Mouse (Mus musculus) embryo, embryonic 11 days (tissue): ENCODE measurements around the gene Grifin.
A peak's percentile ranks its signal among the peaks of the same experiment; 100 is the strongest.

Experiments used
- DNase-seq: peaks from one replicate; pipeline ENCODE4 v3.0.0-alpha.2; 2015

Grifin gene

GRCm38 (mm10) chr5:140564896-140565295 is at the start of gene Grifin:
Gene Grifin, minus strand, starts transcription at chr5:140565071.
- no peak for DNase-seq

DNA sequence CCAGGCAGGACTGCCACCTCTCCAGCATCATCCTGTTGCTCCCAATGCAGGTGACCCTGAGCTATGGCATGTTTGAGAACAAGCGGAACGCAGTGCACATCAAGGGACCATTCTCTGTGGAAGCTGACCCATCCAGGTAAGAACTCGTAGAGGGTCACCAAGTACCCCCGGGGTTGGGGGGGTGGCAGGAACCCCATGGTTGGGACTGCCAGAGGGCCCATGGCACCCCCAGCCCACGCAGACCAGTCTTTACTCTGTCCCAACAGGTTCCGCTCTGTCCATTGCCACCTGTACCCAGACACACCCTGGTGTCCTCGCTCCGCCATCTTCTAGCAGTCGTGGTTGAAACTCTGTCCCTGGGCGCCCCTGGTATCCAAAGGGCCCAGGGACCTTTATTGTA is 49.3 kb upstream of the Grifin start:
- no peak for DNase-seq

- DNase-seq = no peak
These were observed 47.3 kb upstream of the Grifin start for GRCm38 (mm10) chr5:140612191-140612590.

GRCm38 (mm10) chr5:140611611-140612185 is 46.8 kb upstream of the Grifin start:
- peak; percentile 84 for DNase-seq

- peak; percentile 89 for DNase-seq
These were observed 46.2 kb upstream of the Grifin start for GRCm38 (mm10) chr5:140611021-140611583.

- peak; percentile 71 for DNase-seq
These were observed 45.6 kb upstream of the Grifin start for GRCm38 (mm10) chr5:140610273-140611011.

DNA sequence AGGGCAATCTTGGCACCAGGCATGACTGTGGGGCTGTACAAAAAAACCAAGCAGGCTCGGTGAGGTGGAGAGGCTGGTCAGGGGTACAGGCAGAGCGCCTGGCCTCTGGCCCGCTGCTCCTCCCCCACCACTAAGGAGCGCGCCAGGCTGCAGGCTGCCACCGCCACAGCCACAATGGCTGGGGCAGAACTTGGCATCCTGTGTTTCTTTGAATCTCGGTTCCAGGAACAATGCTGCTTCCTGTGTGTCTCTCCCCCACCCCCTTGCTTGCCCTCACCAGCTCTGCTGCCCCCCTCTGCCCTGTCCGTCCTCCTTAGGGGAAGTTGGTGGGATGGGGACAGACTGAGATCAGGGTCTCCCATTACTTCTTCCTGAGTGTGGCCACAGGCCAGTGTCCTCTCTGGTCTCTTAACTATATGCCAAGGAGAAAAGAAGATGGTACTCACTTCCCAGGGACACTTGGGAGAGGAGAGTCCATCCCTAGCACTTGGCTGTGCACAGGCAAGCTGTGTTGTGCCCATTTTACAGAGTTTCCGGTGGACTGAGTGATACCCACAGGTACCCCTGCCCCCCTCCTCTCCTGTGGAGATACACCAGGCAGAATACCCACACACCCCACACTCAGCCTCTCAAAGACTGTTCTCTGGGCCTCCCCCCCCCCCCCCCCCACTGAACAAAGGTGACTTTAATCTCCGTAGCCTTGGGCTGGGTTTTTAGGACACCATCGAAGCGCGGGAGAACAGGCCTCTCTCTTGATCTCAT is 44.8 kb upstream of the Grifin start:
- peak; percentile 44 for DNase-seq

- peak; percentile 76 for DNase-seq
These were observed 43.8 kb upstream of the Grifin start for GRCm38 (mm10) chr5:140608634-140609015.

- DNase-seq = no peak
These were observed 43.2 kb upstream of the Grifin start for GRCm38 (mm10) chr5:140607836-140608633.

- DNase-seq = peak; percentile 96
These were observed 42.3 kb upstream of the Grifin start, which contains the start of gene Lfng for GRCm38 (mm10) chr5:140607001-140607835. Gene Lfng, plus strand, starts transcription at chr5:140607320.

DNA sequence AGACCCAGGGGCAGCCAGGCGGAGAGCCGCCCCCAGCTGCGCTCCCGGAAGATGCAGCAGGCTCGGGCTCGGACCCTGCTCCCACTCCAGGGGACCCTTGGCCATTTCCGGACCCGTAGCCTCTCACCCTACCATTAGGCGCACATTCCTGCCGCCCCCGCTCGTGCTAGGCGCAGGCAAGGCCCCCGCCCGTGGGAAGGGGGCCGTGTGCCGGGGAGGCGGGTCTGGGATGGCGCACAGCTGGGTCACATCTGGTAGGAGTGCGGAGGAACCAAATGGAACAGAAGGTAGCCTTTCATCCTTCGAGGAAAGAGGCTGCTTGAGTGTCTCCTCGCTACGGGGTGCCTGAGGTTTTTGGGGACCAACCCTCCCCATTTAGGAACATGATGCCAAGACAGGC is 41.5 kb upstream of the Grifin start:
- DNase-seq = peak; percentile 68

GRCm38 (mm10) chr5:140605228-140605627 is 40.4 kb upstream of the Grifin start:
- DNase-seq = peak; percentile 66

DNA sequence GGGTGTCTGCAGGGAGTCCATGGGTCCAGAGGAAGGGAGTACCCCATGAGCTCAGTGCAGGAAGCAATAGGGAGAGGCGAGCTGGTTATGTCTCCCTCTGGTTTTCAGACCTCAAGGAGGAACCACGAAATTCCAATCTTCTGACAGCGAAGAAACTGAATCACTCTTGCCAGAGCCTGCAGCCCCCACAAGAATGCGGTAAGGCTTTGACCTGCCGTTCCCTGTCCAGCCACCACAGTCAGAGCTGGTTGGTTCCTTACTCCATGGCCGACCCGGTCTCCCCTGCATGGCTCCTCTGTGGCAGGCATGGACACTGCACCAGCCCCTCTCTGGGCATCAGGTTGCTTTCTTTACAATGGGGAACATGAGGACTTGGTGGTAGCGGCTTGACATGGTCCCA is 39.5 kb upstream of the Grifin start:
- no peak for DNase-seq

DNA sequence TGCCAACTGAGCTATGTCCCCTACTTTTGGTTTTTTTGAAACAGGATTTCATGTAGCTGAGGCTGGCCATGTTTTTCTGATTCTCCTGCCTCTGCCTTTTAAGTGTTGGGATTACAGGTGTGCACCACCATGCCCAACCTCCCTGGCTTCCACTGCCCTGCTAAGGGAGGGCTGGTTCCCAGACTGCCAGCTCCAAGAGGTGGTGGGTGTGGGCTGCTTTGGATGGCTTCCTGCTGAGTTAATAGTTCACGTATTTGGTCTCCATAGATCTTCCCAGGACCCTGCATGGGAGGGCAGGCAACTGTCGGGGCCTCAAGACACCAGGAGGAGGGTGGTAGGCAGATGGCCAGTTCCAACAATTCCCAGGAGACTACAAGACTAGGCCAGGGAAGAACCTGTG is 37.7 kb upstream of the Grifin start:
- no peak for DNase-seq

- DNase-seq = no peak
These were observed 36.8 kb upstream of the Grifin start for GRCm38 (mm10) chr5:140601712-140602111.

- no peak for DNase-seq
These were observed 35.1 kb upstream of the Grifin start for GRCm38 (mm10) chr5:140599939-140600338.

DNA sequence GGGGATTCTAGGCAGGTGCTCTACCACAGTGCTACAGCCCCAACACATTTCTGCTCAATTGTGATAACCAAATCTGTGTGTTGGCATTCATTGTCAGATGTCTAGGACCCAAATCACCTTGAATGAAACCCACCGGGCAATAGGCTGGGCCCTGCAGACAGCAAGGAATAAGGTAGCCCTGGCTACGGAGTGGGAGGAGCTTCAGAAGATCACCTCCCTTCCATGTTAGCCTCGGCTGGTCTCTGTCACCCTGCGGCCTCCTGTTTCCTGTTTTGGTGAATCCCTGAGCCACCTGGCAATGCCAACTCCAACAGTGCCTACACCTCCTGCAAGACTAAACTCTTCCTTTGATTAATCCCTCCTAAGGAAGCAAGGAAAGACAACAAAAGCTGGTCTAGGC is 32.9 kb upstream of the Grifin start:
- no peak for DNase-seq

DNA sequence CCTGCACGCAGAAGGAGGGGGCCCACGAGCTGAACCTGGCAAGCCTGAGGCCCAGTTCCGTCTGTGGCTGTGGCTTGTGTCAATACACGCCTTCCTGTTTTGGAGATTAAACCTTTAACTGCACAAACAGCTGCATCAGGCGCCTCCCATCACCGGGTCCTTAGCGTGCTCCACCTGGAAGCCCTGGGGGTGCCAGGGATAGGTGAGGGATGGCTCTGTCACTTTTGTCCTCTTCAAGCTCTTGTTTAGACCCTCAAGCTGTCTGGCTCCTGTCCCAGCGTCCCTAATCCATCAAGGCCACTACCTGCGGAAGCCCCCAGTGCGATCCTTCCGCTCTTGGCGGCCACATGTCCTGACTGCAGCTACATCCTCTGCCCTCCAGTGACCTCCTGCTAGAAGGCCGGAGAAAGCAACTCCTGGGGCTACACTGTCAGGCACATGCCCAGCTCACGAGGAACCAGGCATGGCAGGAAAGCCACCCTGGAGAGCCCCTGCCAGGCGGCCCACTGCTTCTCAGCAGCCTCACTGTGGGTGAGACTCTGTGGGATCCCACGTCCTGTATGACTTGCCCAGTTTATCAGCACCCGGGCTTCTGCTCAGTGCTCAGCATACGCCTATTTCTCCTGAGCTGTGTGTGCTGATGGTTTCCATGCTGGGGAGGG is 32.2 kb upstream of the Grifin start:
- DNase-seq = no peak

DNA sequence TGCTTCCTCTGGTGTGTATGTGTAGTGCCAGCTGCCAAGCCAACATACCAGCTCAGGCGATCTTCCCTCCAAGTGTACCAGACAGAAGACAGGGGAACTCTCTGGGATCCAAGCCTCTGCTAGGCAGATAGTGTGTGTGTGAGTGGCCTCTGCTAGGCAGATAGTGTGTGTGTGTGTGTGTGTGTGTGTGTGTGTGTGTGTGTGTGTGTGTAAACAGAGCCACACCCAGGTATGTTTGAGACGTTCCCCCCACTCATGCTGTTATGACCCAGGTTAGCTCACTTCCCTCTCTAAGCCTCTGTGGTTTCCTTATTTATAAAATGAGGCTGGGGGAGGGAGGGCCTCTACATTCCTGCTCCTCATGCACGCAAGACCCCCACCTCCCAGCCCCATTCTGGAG is 31.6 kb upstream of the Grifin start:
- no peak for DNase-seq

- DNase-seq = no peak
These were observed 30.0 kb upstream of the Grifin start for GRCm38 (mm10) chr5:140594846-140595245.

DNA sequence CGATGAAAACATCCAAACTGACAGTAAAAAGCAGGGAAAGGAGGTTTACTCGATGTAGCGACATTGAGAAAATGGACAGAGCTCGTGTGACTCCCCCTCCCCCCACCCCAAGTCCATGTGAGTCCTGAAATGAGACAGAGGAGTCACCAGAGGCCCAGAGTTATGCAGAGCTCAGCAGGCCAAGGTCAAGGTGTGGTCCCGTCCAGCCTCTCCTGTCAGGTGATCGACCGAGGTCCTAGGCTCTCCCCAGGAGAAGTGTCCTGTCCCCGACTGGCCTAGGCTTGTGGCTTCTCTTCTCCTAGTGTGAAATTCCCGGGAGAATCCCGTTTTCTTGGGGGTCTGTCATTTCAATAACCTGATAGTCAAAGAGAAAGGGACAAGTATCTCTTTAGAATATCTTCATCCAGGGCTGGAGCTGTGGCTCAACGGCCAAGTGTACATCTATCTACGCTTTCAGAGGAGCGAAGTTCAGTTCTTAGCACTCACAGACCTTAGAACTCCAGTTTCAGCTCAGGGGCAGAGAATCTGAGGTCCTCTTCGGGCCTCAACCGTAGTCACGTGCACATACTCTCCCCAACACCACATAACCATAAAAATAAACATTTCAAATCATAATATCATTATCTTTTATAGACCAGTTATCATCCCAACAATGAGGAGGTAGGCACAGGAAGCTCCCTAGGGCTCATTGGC is 24.4 kb upstream of the Grifin start:
- DNase-seq = no peak
